Mouse (Mus musculus): ENCODE results near the gene Osbp. TPM values are rescaled to one million over a fixed set of nuclear protein-coding genes. Genes with fewer than 3 reads are reported as not detected.
"Not testable (repeated sequence)": the region's sequence is repeated elsewhere in the genome, so short reads cannot be mapped to it uniquely, and the experiment has no call there.

The Osbp gene
- total RNA-seq (2017): 31.4 and 47.0 TPM in 2 replicates

DNA sequence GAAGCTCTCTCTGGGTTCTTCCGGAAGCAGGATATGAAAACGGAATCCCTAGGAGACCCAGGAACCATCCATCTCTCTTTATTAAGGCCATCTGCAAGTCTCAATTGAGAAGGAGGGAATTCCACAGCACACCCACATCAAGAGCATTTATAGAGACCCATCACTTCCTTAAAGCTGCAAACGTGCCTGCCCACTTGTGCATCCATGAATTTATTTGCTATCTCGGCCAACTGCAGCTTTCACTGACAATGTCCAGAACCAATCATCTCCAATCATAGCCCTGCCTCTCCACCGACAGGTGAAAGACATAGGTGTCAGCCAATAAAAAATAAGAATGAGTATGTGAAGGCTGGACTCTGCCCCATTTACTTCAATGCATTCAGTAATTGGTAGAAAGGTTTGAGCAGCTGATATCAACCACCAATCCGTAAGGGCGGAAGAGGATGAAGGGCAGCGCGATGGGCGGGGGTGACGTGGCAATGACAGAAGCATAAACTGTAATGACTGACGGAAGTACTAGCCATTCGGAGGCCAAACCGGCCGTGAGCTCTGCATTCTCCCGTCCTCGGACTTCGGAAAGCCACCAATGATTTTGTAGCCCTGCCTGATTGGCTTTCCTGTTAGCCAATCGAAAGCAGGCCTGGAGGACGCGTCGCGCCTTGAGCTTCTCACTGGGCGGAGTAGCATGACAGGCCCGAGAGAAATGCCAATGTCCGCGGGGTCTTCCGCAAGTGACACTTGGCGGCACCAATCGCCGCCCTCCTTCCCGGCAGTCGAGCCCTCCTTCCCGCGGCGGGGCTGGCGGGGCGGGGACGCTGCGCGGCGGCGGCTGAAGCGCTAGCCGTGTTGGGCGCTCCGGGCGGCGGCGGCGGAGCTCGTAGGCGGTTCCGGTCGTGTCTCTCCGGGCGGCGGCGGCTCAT is at the start of gene Osbp:
Gene Osbp, plus strand, starts transcription at position 919 of the 920 bp plus-strand sequence.
- peak; percentile 90 for ATAC-seq (replicated peaks; ENCODE audit: low read depth, poor library complexity, severe bottlenecking)

DNA sequence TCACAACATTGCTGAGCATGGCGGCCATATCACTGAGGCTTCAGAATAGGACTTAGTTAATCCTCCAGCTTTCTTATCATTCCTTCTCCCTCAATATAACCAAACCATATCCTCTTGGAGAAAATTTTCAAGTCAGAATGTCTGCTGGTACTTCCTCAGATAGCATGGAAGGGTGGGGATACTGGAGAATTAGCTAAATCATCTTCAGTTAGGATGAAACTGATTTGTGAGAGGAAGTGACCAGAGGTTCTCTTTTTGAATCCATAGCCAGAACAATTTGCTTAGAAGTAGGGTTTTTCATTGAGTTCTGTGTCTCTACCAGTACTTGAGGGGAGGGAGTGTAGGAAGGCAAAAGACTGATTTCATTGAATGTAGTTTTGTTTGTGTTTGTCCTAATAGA is 43.7 kb upstream of the Osbp start:
- ATAC-seq (replicated peaks; ENCODE audit: low read depth, poor library complexity, severe bottlenecking): no peak

- ATAC-seq (replicated peaks; ENCODE audit: low read depth, poor library complexity, severe bottlenecking): not testable (repeated sequence)
Observed at GRCm38 (mm10) chr19:11922515-11922914, 43.2 kb upstream of the Osbp start.

- no peak for ATAC-seq (replicated peaks; ENCODE audit: low read depth, poor library complexity, severe bottlenecking)
Observed at GRCm38 (mm10) chr19:11926380-11926779, 39.4 kb upstream of the Osbp start.

GRCm38 (mm10) chr19:11928025-11928748 is 37.6 kb upstream of the Osbp start:
- peak; percentile 80 for ATAC-seq (replicated peaks; ENCODE audit: low read depth, poor library complexity, severe bottlenecking)

DNA sequence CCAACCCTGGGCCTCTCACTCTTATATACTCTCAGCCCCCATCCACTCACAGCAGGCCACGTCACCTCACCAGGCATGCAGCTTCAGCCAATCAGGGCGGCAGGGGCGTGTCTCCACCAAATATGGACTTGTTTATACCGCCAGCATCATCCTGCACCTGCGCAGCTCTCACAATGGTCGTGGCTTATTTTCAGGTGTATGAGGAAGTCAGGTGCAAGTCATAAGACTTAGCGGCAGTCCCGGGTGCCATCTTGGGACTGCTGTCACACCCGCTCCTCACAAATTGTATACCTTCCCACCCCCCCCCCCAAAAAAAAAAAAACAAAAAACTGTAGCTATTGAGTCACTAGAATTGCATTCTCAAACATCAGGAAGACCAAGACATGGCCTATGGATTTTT is 19.3 kb upstream of the Osbp start:
- ATAC-seq (replicated peaks; ENCODE audit: low read depth, poor library complexity, severe bottlenecking): not testable (repeated sequence)

- no peak for ATAC-seq (replicated peaks; ENCODE audit: low read depth, poor library complexity, severe bottlenecking)
Observed at GRCm38 (mm10) chr19:11949878-11950277, 15.9 kb upstream of the Osbp start.

- no peak for ATAC-seq (replicated peaks; ENCODE audit: low read depth, poor library complexity, severe bottlenecking)
Observed at GRCm38 (mm10) chr19:11950747-11951146, 15.0 kb upstream of the Osbp start.

GRCm38 (mm10) chr19:11954206-11954605 is 11.5 kb upstream of the Osbp start:
- 0 out of 2 replicates have a peak, but pooled peaks have one; percentile 29 for ATAC-seq (replicated peaks; ENCODE audit: low read depth, poor library complexity, severe bottlenecking)

DNA sequence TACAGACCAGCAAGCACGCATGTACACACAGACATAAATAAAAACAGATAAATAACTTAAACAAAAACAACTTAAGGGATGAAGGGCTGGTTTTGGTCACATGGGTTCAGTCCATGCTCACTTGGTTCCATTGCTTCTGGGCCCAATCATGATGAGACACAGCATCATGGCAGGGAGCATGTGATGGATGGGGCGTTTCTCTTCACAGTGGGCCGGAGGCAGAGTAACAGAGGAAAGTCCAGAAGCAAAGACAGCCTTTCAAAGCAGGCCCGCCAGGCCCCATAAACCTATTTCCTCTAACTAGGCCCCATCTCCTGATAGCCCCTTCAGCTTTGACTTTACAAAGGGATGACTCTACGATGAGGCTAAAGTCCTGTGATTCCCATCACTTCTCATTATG is 9.1 kb upstream of the Osbp start:
- ATAC-seq (replicated peaks; ENCODE audit: low read depth, poor library complexity, severe bottlenecking): no peak

DNA sequence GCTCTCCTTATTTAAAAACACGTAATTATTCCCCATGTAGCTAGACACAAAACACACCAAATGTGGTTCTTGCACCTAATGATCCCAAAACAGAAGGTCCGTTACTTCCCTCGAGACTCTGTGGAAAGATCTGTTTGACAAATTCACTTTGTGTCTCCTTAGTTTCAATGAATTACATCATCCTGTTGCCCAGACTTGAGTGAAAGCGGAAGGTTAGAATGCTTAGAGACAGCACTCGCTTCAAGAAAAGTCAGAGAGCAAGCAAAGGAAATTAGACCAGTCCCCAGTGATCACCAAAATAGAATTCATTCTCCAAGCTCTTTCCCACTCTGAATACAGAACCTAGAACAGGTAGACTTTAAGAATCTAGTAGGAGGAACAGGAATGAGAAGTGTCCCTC is 8.3 kb upstream of the Osbp start:
- no peak for ATAC-seq (replicated peaks; ENCODE audit: low read depth, poor library complexity, severe bottlenecking)

- ATAC-seq (replicated peaks; ENCODE audit: low read depth, poor library complexity, severe bottlenecking): no peak
Observed at GRCm38 (mm10) chr19:11957846-11958245, 7.9 kb upstream of the Osbp start.

- no peak for ATAC-seq (replicated peaks; ENCODE audit: low read depth, poor library complexity, severe bottlenecking)
Observed at GRCm38 (mm10) chr19:11964266-11964665, 1.5 kb upstream of the Osbp start.

DNA sequence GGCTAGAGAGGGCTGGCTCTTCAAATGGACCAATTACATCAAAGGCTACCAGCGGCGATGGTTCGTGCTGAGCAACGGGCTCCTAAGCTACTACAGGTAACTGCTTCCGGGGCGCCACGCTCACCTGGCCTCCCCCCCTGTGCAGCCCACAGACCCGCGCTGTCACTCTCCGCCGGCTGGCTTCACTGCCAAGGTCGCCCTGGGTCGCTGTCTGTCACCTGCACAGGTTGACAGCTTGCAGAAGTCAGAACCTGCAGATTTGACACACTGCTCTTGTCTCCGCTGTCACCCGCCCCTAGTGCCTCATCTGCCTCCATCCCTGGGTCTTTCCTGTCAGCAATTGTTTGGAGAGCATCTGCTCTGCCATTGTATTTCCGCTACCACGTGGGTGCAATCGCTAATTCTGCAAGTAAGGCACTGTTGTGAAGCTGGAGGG is 478 bp downstream of the Osbp start:
- no peak for ATAC-seq (replicated peaks; ENCODE audit: low read depth, poor library complexity, severe bottlenecking)

DNA sequence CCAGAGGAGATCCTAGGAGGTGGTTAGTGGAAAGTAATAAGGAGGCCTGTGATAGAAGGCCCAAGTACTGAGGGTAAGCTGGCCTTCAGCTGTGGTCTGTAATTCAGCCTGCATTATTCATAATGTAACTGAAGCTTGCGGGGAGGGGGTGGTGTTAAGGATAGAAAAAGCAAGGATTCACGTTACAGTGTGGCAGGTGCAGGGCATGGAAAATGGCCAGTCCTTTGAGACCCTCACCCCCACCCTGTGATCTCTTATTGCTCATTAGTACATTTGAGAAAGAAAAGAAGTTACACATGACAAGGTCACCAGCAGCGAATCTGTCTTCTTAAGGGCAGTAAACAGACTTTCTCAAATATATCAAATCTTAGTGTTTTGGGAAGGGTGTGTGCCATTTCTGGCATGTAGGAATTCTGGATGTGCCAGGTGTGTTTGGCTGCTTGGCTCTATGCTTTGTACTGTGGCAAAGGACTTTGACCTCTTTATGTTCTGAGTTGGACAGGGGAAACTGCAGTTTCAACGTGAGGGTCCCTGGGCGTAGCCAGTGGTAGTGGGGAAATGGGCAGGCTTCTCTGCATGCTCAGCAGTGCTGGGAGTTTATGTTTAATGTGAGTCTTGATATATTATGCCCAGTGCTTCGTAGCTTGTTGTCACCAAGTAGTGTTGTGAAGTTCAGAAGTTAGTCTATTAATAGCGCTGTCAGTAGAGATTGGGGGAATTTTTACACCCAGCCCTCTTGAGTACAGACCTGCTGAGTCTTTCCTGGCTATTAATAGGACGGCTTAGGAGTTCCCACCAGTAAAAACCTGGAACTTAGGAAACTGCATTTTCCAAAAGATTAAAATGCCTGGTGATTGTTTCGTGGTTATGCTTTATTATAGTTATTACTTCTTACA is 3.7 kb downstream of the Osbp start:
- no peak for ATAC-seq (replicated peaks; ENCODE audit: low read depth, poor library complexity, severe bottlenecking)

DNA sequence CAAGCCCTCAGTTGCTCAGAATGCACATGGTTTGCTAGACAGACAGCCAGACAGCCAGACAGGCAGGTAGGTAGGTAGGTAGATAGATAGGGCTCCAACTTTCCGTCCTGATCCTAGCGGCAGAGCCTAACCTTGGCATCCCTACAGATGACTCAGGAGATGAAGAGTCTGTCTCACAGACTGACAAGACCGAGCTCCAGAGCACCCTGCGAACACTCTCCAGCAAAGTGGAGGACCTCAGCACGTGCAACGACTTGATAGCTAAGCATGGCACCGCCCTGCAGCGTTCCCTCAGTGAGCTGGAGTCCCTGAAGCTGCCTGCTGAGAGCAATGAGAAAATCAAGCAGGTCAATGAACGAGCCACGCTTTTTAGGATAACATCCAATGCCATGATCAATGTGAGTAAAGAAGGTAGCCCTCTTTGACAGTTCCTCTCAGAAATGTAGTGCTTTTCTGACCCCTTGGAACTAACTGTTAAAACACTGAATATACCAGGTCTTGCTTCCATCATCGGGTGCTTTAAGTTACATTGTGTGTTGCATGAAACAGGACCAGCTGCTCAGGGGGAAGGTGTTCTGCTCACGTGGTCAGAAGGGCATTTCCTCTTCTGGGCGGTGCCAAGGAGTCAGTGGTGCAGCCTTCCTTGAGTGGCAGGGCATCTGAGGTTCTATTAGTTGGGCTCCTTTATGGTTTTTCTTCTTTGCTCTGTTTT is 7.9 kb downstream of the Osbp start:
- 0 out of 2 replicates have a peak, but pooled peaks have one; percentile 50 for ATAC-seq (replicated peaks; ENCODE audit: low read depth, poor library complexity, severe bottlenecking)

GRCm38 (mm10) chr19:11974223-11974540 is 8.4 kb downstream of the Osbp start:
- no peak for ATAC-seq (replicated peaks; ENCODE audit: low read depth, poor library complexity, severe bottlenecking)

DNA sequence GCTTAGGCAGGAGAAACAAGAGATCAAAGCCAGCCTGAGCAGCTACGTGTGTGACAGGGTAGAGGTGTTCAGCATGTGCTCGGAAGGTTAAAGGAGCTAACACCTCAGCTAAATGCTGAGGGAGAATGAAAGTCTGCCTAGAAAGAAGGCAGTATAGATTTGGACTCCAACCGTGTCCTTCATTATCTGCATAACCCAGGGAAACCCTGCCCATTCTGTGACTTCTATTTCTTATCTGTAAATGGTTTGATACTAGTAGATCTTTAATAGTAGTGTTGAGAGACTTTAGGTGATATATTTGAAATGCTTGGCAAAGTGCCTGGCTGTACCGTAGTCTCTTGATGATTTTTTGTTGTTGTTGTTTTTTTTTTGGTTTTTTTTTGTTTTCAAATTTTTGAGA is 9.9 kb downstream of the Osbp start:
- 0 out of 2 replicates have a peak, but pooled peaks have one; percentile 11 for ATAC-seq (replicated peaks; ENCODE audit: low read depth, poor library complexity, severe bottlenecking)

DNA sequence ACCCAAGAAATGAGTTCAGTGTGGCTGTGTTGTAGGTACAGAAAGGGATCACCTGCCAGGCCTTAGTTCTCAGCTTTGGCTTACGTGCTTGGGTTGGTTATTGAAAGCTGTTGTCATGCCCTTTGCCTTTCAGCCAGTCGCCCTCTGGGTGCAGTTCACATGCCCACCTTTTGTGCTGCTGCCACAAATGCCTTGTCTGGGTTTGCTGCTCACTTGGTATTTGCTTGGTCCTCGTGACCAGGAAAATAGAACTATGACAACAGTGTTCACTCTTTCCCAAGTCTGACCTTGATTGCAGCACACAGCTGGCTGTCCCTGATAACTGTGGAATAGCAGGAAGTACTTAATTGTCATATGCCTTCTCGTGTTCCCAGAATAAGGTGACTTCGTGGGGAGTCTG is 11.6 kb downstream of the Osbp start:
- ATAC-seq (replicated peaks; ENCODE audit: low read depth, poor library complexity, severe bottlenecking): no peak

DNA sequence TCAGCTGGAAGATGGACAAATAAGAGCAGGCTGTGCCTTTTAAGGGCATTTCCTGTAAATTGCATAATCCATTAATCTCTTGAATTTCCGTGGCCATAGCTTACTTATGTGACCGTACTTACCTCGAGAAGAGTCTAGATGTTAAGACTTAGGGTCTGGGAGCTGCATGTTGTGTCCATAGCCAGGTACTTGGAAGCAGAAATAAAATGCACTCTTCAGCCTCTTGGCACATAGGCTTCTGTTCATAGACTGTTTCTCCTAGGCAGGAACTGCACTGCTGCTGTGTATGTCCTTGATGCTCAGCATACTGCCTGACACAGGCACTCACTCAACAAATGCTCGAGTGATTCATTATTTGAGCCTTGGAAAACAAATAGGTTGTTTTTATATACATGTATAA is 14.7 kb downstream of the Osbp start:
- no peak for ATAC-seq (replicated peaks; ENCODE audit: low read depth, poor library complexity, severe bottlenecking)

All from common myeloid progenitor, adult 5-6 weeks (primary cell).